Mouse (Mus musculus): ENCODE data around the gene Olfr148.

- TF ChIP-seq EP300 (IDR thresholded peaks at IDR 0.05; ENCODE audit: low read depth), result no peak
- no peak for TF ChIP-seq CTCF (IDR thresholded peaks at IDR 0.05; ENCODE audit: low read depth)
These were observed 34.3 kb downstream of the Olfr148 start, which contains the start of gene Olfr961 for GRCm38 (mm10) chr9:39644785-39645184.

Data from heart, postnatal 0 days (tissue).